Mouse (Mus musculus): Measurements from ENCODE around the gene Gm21954.
A peak's percentile ranks its signal among the peaks of the same experiment; 100 is the strongest.

The Gm21954 gene

GRCm38 (mm10) chr3:55472110-55472509 lies at the start of gene Gm21954:
Gene Gm21954, minus strand, starts transcription at chr3:55472210.
- no peak for DNase-seq (ENCODE audit: extremely low spot score, low read depth, low spot score)

- no peak for DNase-seq (ENCODE audit: extremely low spot score, low read depth, low spot score)
Measured at GRCm38 (mm10) chr3:55521776-55522175, 49.8 kb upstream of the Gm21954 start.

GRCm38 (mm10) chr3:55520240-55521180 lies 48.5 kb upstream of the Gm21954 start:
- no peak for DNase-seq (ENCODE audit: extremely low spot score, low read depth, low spot score)

- no peak for DNase-seq (ENCODE audit: extremely low spot score, low read depth, low spot score)
Measured at GRCm38 (mm10) chr3:55517454-55518014, 45.5 kb upstream of the Gm21954 start.

- no peak for DNase-seq (ENCODE audit: extremely low spot score, low read depth, low spot score)
Measured at GRCm38 (mm10) chr3:55515966-55516365, 44.0 kb upstream of the Gm21954 start.

- DNase-seq (ENCODE audit: extremely low spot score, low read depth, low spot score): no peak
Measured at GRCm38 (mm10) chr3:55511658-55512057, 39.6 kb upstream of the Gm21954 start.

GRCm38 (mm10) chr3:55510198-55510597 lies 38.2 kb upstream of the Gm21954 start:
- DNase-seq (ENCODE audit: extremely low spot score, low read depth, low spot score): no peak

GRCm38 (mm10) chr3:55499298-55499697 lies 27.3 kb upstream of the Gm21954 start:
- DNase-seq (ENCODE audit: extremely low spot score, low read depth, low spot score): no peak

- DNase-seq (ENCODE audit: extremely low spot score, low read depth, low spot score): no peak
Measured at GRCm38 (mm10) chr3:55496462-55496941, 24.5 kb upstream of the Gm21954 start.

GRCm38 (mm10) chr3:55495866-55496265 lies 23.9 kb upstream of the Gm21954 start:
- no peak for DNase-seq (ENCODE audit: extremely low spot score, low read depth, low spot score)

- DNase-seq (ENCODE audit: extremely low spot score, low read depth, low spot score): no peak
Measured at GRCm38 (mm10) chr3:55495231-55495630, 23.2 kb upstream of the Gm21954 start.

GRCm38 (mm10) chr3:55494348-55494747 lies 22.3 kb upstream of the Gm21954 start:
- no peak for DNase-seq (ENCODE audit: extremely low spot score, low read depth, low spot score)

- no peak for DNase-seq (ENCODE audit: extremely low spot score, low read depth, low spot score)
Measured at GRCm38 (mm10) chr3:55492021-55492420, 20.0 kb upstream of the Gm21954 start.

- no peak for DNase-seq (ENCODE audit: extremely low spot score, low read depth, low spot score)
Measured at GRCm38 (mm10) chr3:55489231-55489990, 17.4 kb upstream of the Gm21954 start.

GRCm38 (mm10) chr3:55483328-55483727 lies 11.3 kb upstream of the Gm21954 start:
- no peak for DNase-seq (ENCODE audit: extremely low spot score, low read depth, low spot score)

- DNase-seq (ENCODE audit: extremely low spot score, low read depth, low spot score): no peak
Measured at GRCm38 (mm10) chr3:55481140-55481539, 9.1 kb upstream of the Gm21954 start.

- no peak for DNase-seq (ENCODE audit: extremely low spot score, low read depth, low spot score)
Measured at GRCm38 (mm10) chr3:55479306-55479705, 7.3 kb upstream of the Gm21954 start.

- DNase-seq (ENCODE audit: extremely low spot score, low read depth, low spot score): no peak
Measured at GRCm38 (mm10) chr3:55476694-55477093, 4.7 kb upstream of the Gm21954 start.

- peak; percentile 89 for DNase-seq (ENCODE audit: extremely low spot score, low read depth, low spot score)
Measured at GRCm38 (mm10) chr3:55473146-55473545, 1.1 kb upstream of the Gm21954 start.

- no peak for DNase-seq (ENCODE audit: extremely low spot score, low read depth, low spot score)
Measured at GRCm38 (mm10) chr3:55466348-55466747, 5.7 kb downstream of the Gm21954 start.

- DNase-seq (ENCODE audit: extremely low spot score, low read depth, low spot score): no peak
Measured at GRCm38 (mm10) chr3:55465785-55466184, 6.2 kb downstream of the Gm21954 start.
